Mouse (Mus musculus) heart, postnatal 0 days (tissue): ENCODE measurements at regions not wholly inside any gene's neighbourhood (a gene's known extent, or its start where the extent isn't known, plus 50 kb on each side); places are given as distances from the start of the nearest gene placed in this dataset.

Experiments used
- ATAC-seq: fragments of 200-750 bp; cut with Nextera tagmentation; 2 replicates; pipeline ENCODE4 v1.8.0; 2017; ENCODE audit warnings: low read depth, moderate number of reproducible peaks, moderate library complexity; ENCODE audit not compliant: insufficient read depth
- DNase-seq: peaks from one replicate; pipeline ENCODE4 v3.0.0-alpha.2; 2016; ENCODE audit warnings: low spot score
- H3K27ac ChIP-seq: fragments of 300-500 bp; sonication (generic); 2 replicates; pipeline ENCODE4 v1.5.1; 2014; ENCODE audit warnings: low read depth, mild to moderate bottlenecking
- H3K27me3 ChIP-seq: fragments of 300-500 bp; sonication (generic); 2 replicates; pipeline ENCODE4 v1.6.1; 2014; ENCODE audit warnings: low read length, mixed read lengths; ENCODE audit not compliant: control insufficient read depth, insufficient read depth
- H3K36me3 ChIP-seq: fragments of 300-500 bp; sonication (generic); replicated peaks from 2 replicates; pipeline ENCODE4 v1.6.1; 2014; ENCODE audit warnings: low read length, mixed read lengths; ENCODE audit not compliant: control insufficient read depth, insufficient read depth
- H3K4me1 ChIP-seq: fragments of 300-500 bp; sonication (generic); 2 replicates; pipeline ENCODE4 v1.6.1; 2014; ENCODE audit warnings: antibody characterized with exemption; ENCODE audit not compliant: control insufficient read depth, insufficient read depth
- H3K4me2 ChIP-seq: fragments of 300-500 bp; sonication (generic); 2 replicates; pipeline ENCODE4 v1.6.1; 2014; ENCODE audit warnings: low read depth, mild to moderate bottlenecking, low read length, moderate library complexity
- H3K4me3 ChIP-seq: fragments of 300-500 bp; sonication (generic); 2 replicates; pipeline ENCODE4 v1.5.1; 2014; ENCODE audit warnings: low read depth, low read length
- H3K9ac ChIP-seq: fragments of 300-500 bp; sonication (generic); replicated peaks from 2 replicates; pipeline ENCODE4 v1.6.1; 2014; ENCODE audit warnings: low read depth, low read length, mixed read lengths
- H3K9me3 ChIP-seq: fragments of 300-500 bp; sonication (generic); replicated peaks from 2 replicates; pipeline ENCODE4 v1.6.1; 2016; ENCODE audit warnings: low read length; ENCODE audit not compliant: control insufficient read depth
- CTCF ChIP-seq: IDR thresholded peaks from 2 replicates; pipeline ENCODE4 v1.5.1; 2016; ENCODE audit warnings: antibody characterized with exemption, control low read depth, low read depth
- EP300 ChIP-seq: IDR thresholded peaks from 2 replicates; pipeline ENCODE4 v1.6.1; 2016; ENCODE audit warnings: antibody characterized with exemption, low read depth
- WGBS: fragments of 180-500 bp; shearing (Covaris S2); extraction: QIAGEN DNeasy Blood & Tissue Kit; methylation state at CpG from one replicate; pipeline ENCODE4 v1.1.7; 2014; 5-methylcytosine and 5-hydroxymethylcytosine counted together

- no peaks in the 10 kb centered on the region for H3K36me3 ChIP-seq
- no peak overlapping the region for H3K27ac ChIP-seq
- no peak overlapping the region for H3K9ac ChIP-seq
- H3K27me3 ChIP-seq = no peaks in the 10 kb centered on the region
- no peak overlapping the region for H3K4me3 ChIP-seq
- H3K4me2 ChIP-seq = no peak overlapping the region
- TF ChIP-seq EP300 (no peak), CTCF (no peak)
- 50% methylated on average over 2 of the region's 2 CpGs for WGBS
- no peak for DNase-seq
- no peak for ATAC-seq
- H3K9me3 ChIP-seq = no peaks in the 10 kb centered on the region
- H3K4me1 ChIP-seq = no peaks in the 10 kb centered on the region
Observed at GRCm38 (mm10) chrX:162210848-162211247, 51.3 kb upstream of the Nhs start.
